Mouse (Mus musculus) limb, embryonic 14.5 days (tissue): ENCODE measurements around the gene Tmx4. TPM values are rescaled to one million over a fixed set of nuclear protein-coding genes. Genes with fewer than 3 reads are reported as not detected.

ENCODE experiments used
- ATAC-seq: fragments of 200-750 bp; cut with Nextera tagmentation; 2 replicates; pipeline ENCODE4 v1.8.0; 2017; ENCODE audit warnings: low read depth, moderate number of reproducible peaks, moderate TSS enrichment; ENCODE audit not compliant: low FRiP score
- DNase-seq: peaks from one replicate; pipeline ENCODE4 v3.0.0-alpha.2; 2015; ENCODE audit warnings: low spot score
- H3K27ac ChIP-seq: fragments of 300-500 bp; sonication (generic); replicated peaks from 2 replicates; pipeline ENCODE4 v1.5.1; 2014; ENCODE audit warnings: low read depth, mild to moderate bottlenecking, low read length, moderate library complexity, mixed read lengths
- H3K27me3 ChIP-seq: fragments of 300-500 bp; sonication (generic); 2 replicates; pipeline ENCODE4 v1.6.1; 2014; ENCODE audit warnings: low read length, mixed read lengths; ENCODE audit not compliant: control insufficient read depth, insufficient read depth
- H3K36me3 ChIP-seq: fragments of 300-500 bp; sonication (generic); 2 replicates; pipeline ENCODE4 v1.6.1; 2014; ENCODE audit warnings: mild to moderate bottlenecking, low read length, moderate library complexity, mixed read lengths; ENCODE audit not compliant: control insufficient read depth, insufficient read depth
- H3K4me1 ChIP-seq: fragments of 300-500 bp; sonication (generic); 2 replicates; pipeline ENCODE4 v1.6.1; 2014; ENCODE audit warnings: antibody characterized with exemption, low read length, mixed read lengths; ENCODE audit not compliant: control insufficient read depth, insufficient read depth
- H3K4me2 ChIP-seq: fragments of 300-500 bp; sonication (generic); replicated peaks from 2 replicates; pipeline ENCODE4 v1.6.1; 2014; ENCODE audit warnings: low read depth, mild to moderate bottlenecking, low read length, moderate library complexity; ENCODE audit not compliant: severe bottlenecking
- H3K4me3 ChIP-seq: fragments of 300-500 bp; sonication (generic); replicated peaks from 2 replicates; pipeline ENCODE4 v1.5.1; 2014; ENCODE audit warnings: low read length
- H3K9ac ChIP-seq: fragments of 300-500 bp; sonication (generic); 2 replicates; pipeline ENCODE4 v1.6.1; 2014; ENCODE audit warnings: mild to moderate bottlenecking, low read depth, low read length, moderate library complexity; ENCODE audit not compliant: severe bottlenecking
- H3K9me3 ChIP-seq: fragments of 300-500 bp; sonication (generic); 2 replicates; pipeline ENCODE4 v1.6.1; 2016; ENCODE audit warnings: low read length; ENCODE audit not compliant: control insufficient read depth
- POLR2A ChIP-seq: fragments of 200-500 bp; IDR thresholded peaks from 2 replicates; pipeline ENCODE4 v1.8.0; 2012; ENCODE audit warnings: inconsistent platforms, mild to moderate bottlenecking, moderate library complexity, borderline replicate concordance; ENCODE audit not compliant: insufficient read depth, insufficient read length; ENCODE audit errors: extremely low read depth
- WGBS: fragments of 180-500 bp; shearing (Covaris S2); extraction: QIAGEN DNeasy Blood & Tissue Kit; methylation state at CpG from one replicate; pipeline ENCODE4 v1.1.7; 2014; 5-methylcytosine and 5-hydroxymethylcytosine counted together
- polyA plus RNA-seq, 2 experiments: library from polyadenylated mRNA; depleted of rRNA in 1 of 2; stranded (reverse) in 1 of 2; unstranded in 1 of 2; fragments of >200 nt; fragmentation: Nextera tagmentation in 1 of 2; extraction: Ambion mirVana in 1 of 2; gene quantifications; 2 replicates each; pipeline versions ENCODE4 v1.2.1 to v1.2.3; 2012 to 2014

The Tmx4 gene
- polyA plus RNA-seq, 2 experiments = 10.7 to 18.8 TPM

GRCm38 (mm10) chr2:134559422-134559821 is 84.5 kb downstream of the Tmx4 start:
- H3K4me1 ChIP-seq = no peaks in the 10 kb centered on the region
- no peak for ATAC-seq
- H3K4me2 ChIP-seq = no peak overlapping the region
- no peak overlapping the region for H3K27ac ChIP-seq
- no peaks in the 10 kb centered on the region for H3K27me3 ChIP-seq
- TF ChIP-seq POLR2A = no peak
- DNase-seq = no peak
- H3K9me3 ChIP-seq = peaks cover 6% of the 10 kb centered on the region
- no peak overlapping the region for H3K9ac ChIP-seq
- 86% methylated on average over 3 of the region's 3 CpGs for WGBS
- no peak overlapping the region for H3K4me3 ChIP-seq
- H3K36me3 ChIP-seq = no peaks in the 10 kb centered on the region

GRCm38 (mm10) chr2:134554221-134554727 is 89.7 kb downstream of the Tmx4 start, which contains the start of gene Hao1:
Gene Hao1, minus strand, starts transcription at chr2:134554368.
- Histone ChIP-seq H3K4me3 (no peak within 1 kb of the TSS), H3K9ac (no peak within 1 kb of the TSS), H3K36me3 (no peaks in the 10 kb centered on the region), H3K9me3 (no peaks in the 10 kb centered on the region), H3K27me3 (no peaks in the 10 kb centered on the region), H3K4me2 (no peak within 1 kb of the TSS), H3K27ac (no peak within 1 kb of the TSS), H3K4me1 (no peaks in the 10 kb centered on the region)
- DNase-seq (no peak), ATAC-seq (no peak)
- WGBS = 82% methylated on average over 8 of the region's 8 CpGs
- no peak for TF ChIP-seq POLR2A

- Histone ChIP-seq H3K27me3 (no peaks in the 10 kb centered on the region), H3K9ac (no peak overlapping the region), H3K4me1 (no peaks in the 10 kb centered on the region), H3K9me3 (no peaks in the 10 kb centered on the region), H3K27ac (no peak overlapping the region), H3K36me3 (no peaks in the 10 kb centered on the region), H3K4me2 (no peak overlapping the region), H3K4me3 (no peak overlapping the region)
- TF ChIP-seq POLR2A = no peak
- no peak for DNase-seq
- no peak for ATAC-seq
These were observed 91.6 kb downstream of the Tmx4 start for GRCm38 (mm10) chr2:134552358-134552757.

GRCm38 (mm10) chr2:134549770-134550169 is 94.2 kb downstream of the Tmx4 start:
- Histone ChIP-seq H3K9me3 (no peaks in the 10 kb centered on the region), H3K27ac (no peak overlapping the region), H3K27me3 (no peaks in the 10 kb centered on the region), H3K4me1 (no peaks in the 10 kb centered on the region), H3K4me2 (no peak overlapping the region), H3K36me3 (no peaks in the 10 kb centered on the region), H3K4me3 (no peak overlapping the region), H3K9ac (no peak overlapping the region)
- ATAC-seq (no peak), DNase-seq (peak; percentile 45)
- no peak for TF ChIP-seq POLR2A
- whole genome bisulfite sequencing = 24% methylated on average over 4 of the region's 4 CpGs

- TF ChIP-seq POLR2A = no peak
- no peak overlapping the region for H3K4me2 ChIP-seq
- ATAC-seq (no peak), DNase-seq (no peak)
- H3K4me3 ChIP-seq = no peak overlapping the region
- 45% methylated on average over 5 of the region's 5 CpGs for WGBS
- H3K9me3 ChIP-seq = no peaks in the 10 kb centered on the region
- H3K9ac ChIP-seq = no peak overlapping the region
- H3K36me3 ChIP-seq = no peaks in the 10 kb centered on the region
- no peaks in the 10 kb centered on the region for H3K4me1 ChIP-seq
- H3K27me3 ChIP-seq = no peaks in the 10 kb centered on the region
- no peak overlapping the region for H3K27ac ChIP-seq
These were observed 98.8 kb downstream of the Tmx4 start for GRCm38 (mm10) chr2:134545116-134545515.

- 64% methylated on average over 8 of the region's 8 CpGs for WGBS
- no peak overlapping the region for H3K4me3 ChIP-seq
- no peaks in the 10 kb centered on the region for H3K4me1 ChIP-seq
- no peak overlapping the region for H3K9ac ChIP-seq
- no peak overlapping the region for H3K27ac ChIP-seq
- no peak for TF ChIP-seq POLR2A
- no peak for DNase-seq
- H3K36me3 ChIP-seq = no peaks in the 10 kb centered on the region
- H3K4me2 ChIP-seq = no peak overlapping the region
- no peaks in the 10 kb centered on the region for H3K27me3 ChIP-seq
- ATAC-seq = no peak
- H3K9me3 ChIP-seq = no peaks in the 10 kb centered on the region
These were observed 99.5 kb downstream of the Tmx4 start for GRCm38 (mm10) chr2:134544321-134545065.

Other genes with a start within 250 kb of the Tmx4 start
- gene Hao1, start 89.8 kb downstream of the Tmx4 start, polyA plus RNA-seq (2012; rRNA removed) = 0.03 TPM in 1 of 2 replicates, not detected in the other
- 0.08 TPM in 1 of 2 replicates, not detected in the other for gene Hao1, start 89.8 kb downstream of the Tmx4 start, polyA plus RNA-seq (2014; fragmentation: Nextera tagmentation; extraction: Ambion mirVana)
- gene Plcb1, start 141.9 kb upstream of the Tmx4 start, polyA plus RNA-seq (2012; rRNA removed) = 2.9 TPM in 2 replicates
- 12.8 and 13.9 TPM in 2 replicates for gene Plcb1, start 141.9 kb upstream of the Tmx4 start, polyA plus RNA-seq (2014; fragmentation: Nextera tagmentation; extraction: Ambion mirVana)